Mouse (Mus musculus) bone marrow, adult 2 months (tissue): ENCODE measurements around the gene Pds5a.
"Not testable (repeated sequence)": the region's sequence is repeated elsewhere in the genome, so short reads cannot be mapped to it uniquely, and the experiment has no call there.

Source experiments
- CTCF ChIP-seq: fragments of 200-500 bp; IDR thresholded peaks from 2 replicates; pipeline ENCODE4 v1.5.1; 2011; ENCODE audit warnings: low read length, control low read depth; ENCODE audit not compliant: control insufficient read depth, insufficient read depth
- POLR2A ChIP-seq: fragments of 200-500 bp; IDR thresholded peaks from 2 replicates; pipeline ENCODE4 v1.6.1; 2011; ENCODE audit warnings: low read depth, mild to moderate bottlenecking, control low read depth, low read length, borderline replicate concordance; ENCODE audit not compliant: control insufficient read depth

- not testable (repeated sequence) for TF ChIP-seq CTCF, POLR2A
Measured at GRCm38 (mm10) chr5:65694076-65694475, 4.0 kb downstream of the Pds5a start.
